Mouse (Mus musculus) C2C12 (cell line): ENCODE data around the gene Ccdc194.

Experiments
- CTCF ChIP-seq: IDR thresholded peaks from one replicate; pipeline ENCODE4 v1.5.1; 2011; ENCODE audit not compliant: control insufficient read depth, insufficient read depth, insufficient read length
- FOSL1 ChIP-seq: IDR thresholded peaks from one replicate; pipeline ENCODE4 v1.8.0; 2011; ENCODE audit warnings: mild to moderate bottlenecking, low read length; ENCODE audit not compliant: poor library complexity, insufficient read depth, severe bottlenecking
- MAX ChIP-seq: IDR thresholded peaks from one replicate; pipeline ENCODE4 v1.6.1; 2011; ENCODE audit warnings: mild to moderate bottlenecking, control low read depth
- MYOD1 ChIP-seq: IDR thresholded peaks from one replicate; pipeline ENCODE4 v1.6.1; 2011; ENCODE audit warnings: low read depth; ENCODE audit not compliant: control insufficient read depth, insufficient read length
- MYOG ChIP-seq: IDR thresholded peaks from one replicate; pipeline ENCODE4 v1.6.1; 2011; ENCODE audit not compliant: control insufficient read depth, insufficient read length; ENCODE audit errors: extremely low read depth
- USF1 ChIP-seq: IDR thresholded peaks from one replicate; pipeline ENCODE4 v1.6.1; 2011; ENCODE audit warnings: low read depth, mild to moderate bottlenecking, control low read depth, moderate library complexity

DNA sequence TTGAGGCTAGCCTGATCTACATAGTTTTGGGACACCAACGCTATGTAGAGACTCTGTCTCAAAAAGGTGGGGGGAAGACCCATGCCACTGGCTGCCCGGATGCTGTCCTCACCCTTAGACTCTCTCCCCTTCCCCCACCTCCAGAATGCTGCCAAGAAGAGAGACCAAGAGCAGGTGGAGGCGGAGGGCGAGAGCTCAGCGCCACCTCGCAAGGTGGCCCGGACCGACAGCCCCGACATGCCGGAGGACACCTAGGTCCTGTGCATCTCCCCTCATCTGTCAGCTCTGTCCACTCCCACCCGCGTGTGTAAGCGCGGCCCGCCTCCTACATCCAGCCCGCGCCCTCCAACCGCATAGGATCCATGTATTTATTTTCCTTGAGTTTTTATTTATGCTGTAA is 51.2 kb downstream of the Ccdc194 start:
- TF ChIP-seq CTCF, result no peak
- TF ChIP-seq MAX, result no peak
- TF ChIP-seq FOSL1, result no peak
- TF ChIP-seq MYOD1, result no peak
- TF ChIP-seq USF1, result no peak
- TF ChIP-seq MYOG, result no peak
